Mouse (Mus musculus) limb, embryonic 14.5 days (tissue): Measurements from ENCODE around the gene Fam50a. TPM values are rescaled to one million over a fixed set of nuclear protein-coding genes. Genes with fewer than 3 reads are reported as not detected.

Experiments used
- ATAC-seq: fragments of 200-750 bp; cut with Nextera tagmentation; 2 replicates; pipeline ENCODE4 v1.8.0; 2017; ENCODE audit warnings: low read depth, moderate number of reproducible peaks, moderate TSS enrichment; ENCODE audit not compliant: low FRiP score
- DNase-seq: peaks from one replicate; pipeline ENCODE4 v3.0.0-alpha.2; 2015; ENCODE audit warnings: low spot score
- H3K27ac ChIP-seq: fragments of 300-500 bp; sonication (generic); replicated peaks from 2 replicates; pipeline ENCODE4 v1.5.1; 2014; ENCODE audit warnings: low read depth, mild to moderate bottlenecking, low read length, moderate library complexity, mixed read lengths
- H3K27me3 ChIP-seq: fragments of 300-500 bp; sonication (generic); 2 replicates; pipeline ENCODE4 v1.6.1; 2014; ENCODE audit warnings: low read length, mixed read lengths; ENCODE audit not compliant: control insufficient read depth, insufficient read depth
- H3K36me3 ChIP-seq: fragments of 300-500 bp; sonication (generic); 2 replicates; pipeline ENCODE4 v1.6.1; 2014; ENCODE audit warnings: mild to moderate bottlenecking, low read length, moderate library complexity, mixed read lengths; ENCODE audit not compliant: control insufficient read depth, insufficient read depth
- H3K4me1 ChIP-seq: fragments of 300-500 bp; sonication (generic); 2 replicates; pipeline ENCODE4 v1.6.1; 2014; ENCODE audit warnings: antibody characterized with exemption, low read length, mixed read lengths; ENCODE audit not compliant: control insufficient read depth, insufficient read depth
- H3K4me2 ChIP-seq: fragments of 300-500 bp; sonication (generic); replicated peaks from 2 replicates; pipeline ENCODE4 v1.6.1; 2014; ENCODE audit warnings: low read depth, mild to moderate bottlenecking, low read length, moderate library complexity; ENCODE audit not compliant: severe bottlenecking
- H3K4me3 ChIP-seq: fragments of 300-500 bp; sonication (generic); replicated peaks from 2 replicates; pipeline ENCODE4 v1.5.1; 2014; ENCODE audit warnings: low read length
- H3K9ac ChIP-seq: fragments of 300-500 bp; sonication (generic); 2 replicates; pipeline ENCODE4 v1.6.1; 2014; ENCODE audit warnings: mild to moderate bottlenecking, low read depth, low read length, moderate library complexity; ENCODE audit not compliant: severe bottlenecking
- H3K9me3 ChIP-seq: fragments of 300-500 bp; sonication (generic); 2 replicates; pipeline ENCODE4 v1.6.1; 2016; ENCODE audit warnings: low read length; ENCODE audit not compliant: control insufficient read depth
- POLR2A ChIP-seq: fragments of 200-500 bp; IDR thresholded peaks from 2 replicates; pipeline ENCODE4 v1.8.0; 2012; ENCODE audit warnings: inconsistent platforms, mild to moderate bottlenecking, moderate library complexity, borderline replicate concordance; ENCODE audit not compliant: insufficient read depth, insufficient read length; ENCODE audit errors: extremely low read depth
- WGBS: fragments of 180-500 bp; shearing (Covaris S2); extraction: QIAGEN DNeasy Blood & Tissue Kit; methylation state at CpG from one replicate; pipeline ENCODE4 v1.1.7; 2014; 5-methylcytosine and 5-hydroxymethylcytosine counted together
- polyA plus RNA-seq, 2 experiments: library from polyadenylated mRNA; depleted of rRNA in 1 of 2; stranded (reverse) in 1 of 2; unstranded in 1 of 2; fragments of >200 nt; fragmentation: Nextera tagmentation in 1 of 2; extraction: Ambion mirVana in 1 of 2; gene quantifications; 2 replicates each; pipeline versions ENCODE4 v1.2.1 to v1.2.3; 2012 to 2014

Gene Fam50a
- polyA plus RNA-seq, 2 experiments: 49.7 to 53.7 TPM

GRCm38 (mm10) chrX:74299721-74300120, 13.1 kb upstream of the Fam50a start:
- H3K4me1 ChIP-seq: no peaks in the 10 kb centered on the region; the same call in 1 of the 2 replicates
- DNase-seq (no peak), ATAC-seq (no peak)
- no peak overlapping the region for H3K9ac ChIP-seq
- WGBS: 79% methylated on average over 3 of the region's 3 CpGs
- TF ChIP-seq POLR2A: no peak
- H3K4me2 ChIP-seq: no peak overlapping the region
- peaks cover 19% of the 10 kb centered on the region for H3K36me3 ChIP-seq
- no peaks in the 10 kb centered on the region for H3K9me3 ChIP-seq
- no peak overlapping the region for H3K4me3 ChIP-seq
- no peaks in the 10 kb centered on the region for H3K27me3 ChIP-seq
- H3K27ac ChIP-seq: no peak overlapping the region

- peak within 1 kb of the TSS; percentile 87 for H3K27ac ChIP-seq
- H3K4me1 ChIP-seq: no peaks in the 10 kb centered on the region; the same call in 1 of the 2 replicates
- H3K9ac ChIP-seq: peak within 1 kb of the TSS; percentile 66
- H3K27me3 ChIP-seq: no peaks in the 10 kb centered on the region
- peak within 1 kb of the TSS; percentile 58 for H3K4me2 ChIP-seq
- peak within 1 kb of the TSS; percentile 54 for H3K4me3 ChIP-seq
- peak; percentile 89 for ATAC-seq
- peak; percentile 55; the same call in 1 of the 2 replicates for TF ChIP-seq POLR2A
- H3K9me3 ChIP-seq: no peaks in the 10 kb centered on the region
- 19% methylated on average over 38 of the region's 41 CpGs for WGBS
- DNase-seq: peak; percentile 60
- H3K36me3 ChIP-seq: peaks cover 49% of the 10 kb centered on the region
Measured at GRCm38 (mm10) chrX:74304867-74305700, 7.7 kb upstream of the Fam50a start, which contains the start of gene Gdi1. Gdi1 (plus strand) TSS chrX:74304998.

GRCm38 (mm10) chrX:74328725-74329161, 15.9 kb downstream of the Fam50a start, which contains the start of gene Plxna3:
Plxna3 (plus strand) TSS chrX:74329066.
- H3K36me3 ChIP-seq: peaks cover 10% of the 10 kb centered on the region
- DNase-seq: peak; percentile 64
- H3K27ac ChIP-seq: peak within 1 kb of the TSS; percentile 86
- H3K4me2 ChIP-seq: peak within 1 kb of the TSS; percentile 65
- WGBS: 16% methylated on average over 18 of the region's 30 CpGs
- ATAC-seq: peak; percentile 93
- no peak for TF ChIP-seq POLR2A
- peak within 1 kb of the TSS; percentile 65 for H3K9ac ChIP-seq
- no peaks in the 10 kb centered on the region; the same call in 1 of the 2 replicates for H3K4me1 ChIP-seq
- peak within 1 kb of the TSS; percentile 48 for H3K4me3 ChIP-seq
- no peaks in the 10 kb centered on the region for H3K9me3 ChIP-seq
- no peaks in the 10 kb centered on the region for H3K27me3 ChIP-seq

- H3K27me3 ChIP-seq: no peaks in the 10 kb centered on the region
- no peaks in the 10 kb centered on the region; the same call in 1 of the 2 replicates for H3K4me1 ChIP-seq
- no peak overlapping the region for H3K27ac ChIP-seq
- DNase-seq: no peak
- no peaks in the 10 kb centered on the region for H3K9me3 ChIP-seq
- peak overlapping the region; percentile 65 for H3K9ac ChIP-seq
- peaks cover 10% of the 10 kb centered on the region for H3K36me3 ChIP-seq
- peak overlapping the region; percentile 65 for H3K4me2 ChIP-seq
- H3K4me3 ChIP-seq: peak overlapping the region; percentile 48
- peak; percentile 35 for ATAC-seq
- no peak for TF ChIP-seq POLR2A
- 23% methylated on average over 7 of the region's 10 CpGs for WGBS
Measured at GRCm38 (mm10) chrX:74329215-74329671, 16.4 kb downstream of the Fam50a start.

- Histone ChIP-seq H3K36me3 (peaks cover 20% of the 10 kb centered on the region), H3K4me1 (no peaks in the 10 kb centered on the region; the same call in 1 of the 2 replicates), H3K27me3 (no peaks in the 10 kb centered on the region), H3K27ac (no peak overlapping the region), H3K9ac (peak overlapping the region; percentile 65), H3K9me3 (no peaks in the 10 kb centered on the region), H3K4me3 (peak overlapping the region; percentile 48), H3K4me2 (peak overlapping the region; percentile 65)
- peak; percentile 6 for DNase-seq
- WGBS: 53% methylated on average over 2 of the region's 2 CpGs
- TF ChIP-seq POLR2A: no peak
- no peak for ATAC-seq
Measured at GRCm38 (mm10) chrX:74330166-74330930, 17.5 kb downstream of the Fam50a start.
